Mouse (Mus musculus) intestine, embryonic 16.5 days (tissue): ENCODE measurements at regions not wholly inside any gene's neighbourhood (a gene's known extent, or its start where the extent isn't known, plus 50 kb on each side); places are given as distances from the start of the nearest gene placed in this dataset.

Experiments
- ATAC-seq: fragments of 200-750 bp; cut with Nextera tagmentation; 2 replicates; pipeline ENCODE4 v1.8.0; 2017; ENCODE audit warnings: moderate TSS enrichment, moderate library complexity
- H3K27ac ChIP-seq: fragments of 300-500 bp; sonication (generic); 2 replicates; pipeline ENCODE4 v1.5.1; 2014; ENCODE audit warnings: mild to moderate bottlenecking, low read length
- H3K27me3 ChIP-seq: fragments of 300-500 bp; sonication (generic); replicated peaks from 2 replicates; pipeline ENCODE4 v1.6.1; 2014; ENCODE audit warnings: low read length, control low read depth, mixed read lengths; ENCODE audit not compliant: control insufficient read depth, insufficient read depth
- H3K36me3 ChIP-seq: fragments of 300-500 bp; sonication (generic); 2 replicates; pipeline ENCODE4 v1.6.1; 2014; ENCODE audit warnings: low read length, control low read depth; ENCODE audit not compliant: control insufficient read depth, insufficient read depth
- H3K4me1 ChIP-seq: fragments of 300-500 bp; sonication (generic); 2 replicates; pipeline ENCODE4 v1.6.1; 2014; ENCODE audit warnings: low read length, control low read depth, mixed read lengths; ENCODE audit not compliant: control insufficient read depth, insufficient read depth
- H3K4me2 ChIP-seq: fragments of 300-500 bp; sonication (generic); 2 replicates; pipeline ENCODE4 v1.6.1; 2014; ENCODE audit warnings: low read depth, low read length, control low read depth
- H3K4me3 ChIP-seq: fragments of 300-500 bp; sonication (generic); 2 replicates; pipeline ENCODE4 v1.5.1; 2014; ENCODE audit warnings: mild to moderate bottlenecking, low read length
- H3K9ac ChIP-seq: fragments of 300-500 bp; sonication (generic); 2 replicates; pipeline ENCODE4 v1.6.1; 2014; ENCODE audit warnings: low read depth, low read length
- H3K9me3 ChIP-seq: fragments of 300-500 bp; sonication (generic); 2 replicates; pipeline ENCODE4 v1.6.1; 2016; ENCODE audit warnings: low read length, control low read depth; ENCODE audit not compliant: control insufficient read depth
- WGBS: fragments of 180-500 bp; shearing (Covaris S2); extraction: QIAGEN DNeasy Blood & Tissue Kit; methylation state at CpG from one replicate; pipeline ENCODE4 v1.1.7; 2014; 5-methylcytosine and 5-hydroxymethylcytosine counted together

GRCm38 (mm10) chr12:102071888-102072619, 56.5 kb upstream of the Slc24a4 start:
- Histone ChIP-seq H3K27me3 (no peaks in the 10 kb centered on the region), H3K9ac (no peak overlapping the region), H3K9me3 (no peaks in the 10 kb centered on the region), H3K4me2 (no peak overlapping the region), H3K4me3 (no peak overlapping the region), H3K4me1 (no peaks in the 10 kb centered on the region), H3K27ac (no peak overlapping the region), H3K36me3 (no peaks in the 10 kb centered on the region)
- 88% methylated on average over 9 of the region's 9 CpGs for WGBS
- no peak for ATAC-seq

GRCm38 (mm10) chr12:102073540-102073939, 55.0 kb upstream of the Slc24a4 start:
- Histone ChIP-seq H3K4me3 (no peak overlapping the region), H3K27ac (no peak overlapping the region), H3K4me1 (no peaks in the 10 kb centered on the region), H3K4me2 (no peak overlapping the region), H3K36me3 (no peaks in the 10 kb centered on the region), H3K9me3 (no peaks in the 10 kb centered on the region), H3K27me3 (no peaks in the 10 kb centered on the region), H3K9ac (no peak overlapping the region)
- WGBS: 85% methylated on average over 3 of the region's 3 CpGs
- ATAC-seq: no peak

GRCm38 (mm10) chr12:102076298-102076697, 52.2 kb upstream of the Slc24a4 start:
- H3K4me1 ChIP-seq: no peaks in the 10 kb centered on the region
- H3K36me3 ChIP-seq: no peaks in the 10 kb centered on the region
- no peak for ATAC-seq
- H3K4me3 ChIP-seq: no peak overlapping the region
- H3K27me3 ChIP-seq: no peaks in the 10 kb centered on the region
- 41% methylated on average over 5 of the region's 5 CpGs for WGBS
- H3K9ac ChIP-seq: no peak overlapping the region
- no peak overlapping the region for H3K27ac ChIP-seq
- H3K9me3 ChIP-seq: no peaks in the 10 kb centered on the region
- no peak overlapping the region for H3K4me2 ChIP-seq
